Mouse (Mus musculus) spleen, adult 2 months (tissue): ENCODE results near the gene Rbms3.

ENCODE experiments used
- CTCF ChIP-seq: fragments of 200-500 bp; IDR thresholded peaks from 2 replicates; pipeline ENCODE4 v1.5.1; 2011; ENCODE audit warnings: mild to moderate bottlenecking, inconsistent platforms; ENCODE audit not compliant: insufficient read depth, insufficient read length, insufficient replicate concordance; ENCODE audit errors: extremely low read depth
- POLR2A ChIP-seq: fragments of 200-500 bp; IDR thresholded peaks from 2 replicates; pipeline ENCODE4 v1.6.1; 2011; ENCODE audit warnings: low read depth, low read length, inconsistent platforms

DNA sequence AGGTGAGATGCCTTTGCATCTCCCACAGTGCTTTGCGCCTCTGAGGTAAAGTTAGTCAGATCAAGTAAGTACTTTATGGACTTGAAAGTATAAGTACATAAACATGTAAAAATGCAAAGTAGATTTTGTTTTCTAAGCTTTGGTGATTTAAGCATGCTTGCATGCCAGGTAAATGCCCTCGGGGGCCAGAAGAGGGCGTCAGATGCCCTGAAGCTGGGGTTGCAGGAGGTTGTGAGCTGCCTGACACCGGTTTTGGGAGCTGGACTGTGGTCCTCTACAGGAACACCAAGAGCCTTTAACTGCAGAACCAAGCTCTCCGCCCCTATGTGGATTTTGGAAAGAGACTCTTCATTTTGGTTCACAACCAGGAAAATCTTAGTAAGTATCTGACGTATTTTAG lies 652.3 kb downstream of the Rbms3 start:
- TF ChIP-seq CTCF = no peak
- TF ChIP-seq POLR2A = no peak
